Mouse (Mus musculus): Measurements from ENCODE around the gene Srd5a1.

DNA sequence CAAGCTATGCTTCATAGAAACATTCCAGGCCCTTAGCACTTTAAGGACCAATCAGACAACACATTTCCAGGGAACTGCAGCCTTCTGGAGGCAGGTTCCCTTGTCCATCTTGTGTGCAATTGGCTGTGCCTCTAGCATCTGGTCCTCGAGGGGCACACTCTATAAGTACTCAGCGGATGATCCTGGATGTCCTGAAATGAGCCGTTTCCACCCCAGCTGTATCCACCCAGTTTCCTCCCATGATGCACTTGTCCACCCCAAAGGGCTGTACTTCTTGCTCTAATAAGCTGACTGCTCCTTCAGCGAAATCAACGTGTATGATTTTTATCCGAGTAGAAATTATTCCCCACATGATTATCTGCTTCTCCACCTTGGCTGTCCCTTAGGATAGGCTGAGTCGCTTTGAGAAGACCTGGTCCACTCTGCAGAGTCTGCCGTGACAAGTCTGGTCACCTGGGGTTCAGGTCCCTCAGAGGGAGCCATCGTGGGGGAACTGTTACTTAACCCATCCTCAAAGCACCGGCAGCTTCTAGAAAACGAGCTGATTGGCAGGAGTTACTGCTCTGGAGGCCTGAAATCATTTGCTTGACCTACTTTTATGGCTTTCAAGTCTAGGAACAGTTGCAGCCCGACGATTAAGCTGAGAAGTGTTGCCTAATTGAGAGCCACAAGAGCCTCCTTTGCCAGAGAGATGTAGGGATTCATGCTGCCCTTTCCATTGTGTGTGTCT, 34.6 kb upstream of the Srd5a1 start:
- TF ChIP-seq GATA1 (IDR thresholded peaks at IDR 0.05; ENCODE audit: borderline replicate concordance, low read length) (no peak), FLI1 (IDR thresholded peaks at IDR 0.05; ENCODE audit: low read length) (no peak)

Data from megakaryocyte, embryonic 14.5 days (primary cell).